Comparison of ENCODE assay signal across 19 mouse cellular contexts in genomic region chr9:120959225-120959624, GRCm38 (mm10).
"Had no signal": no experiment of that assay in that cellular context is flagged by ENCODE, and none has a peak within 500 bp of the region (broad histone marks: within the 10 kb centered on the region; RNA-seq: fewer than 3 reads in every experiment).

No protein-coding gene starts in this region.

- ATAC-seq: hindbrain, embryonic 16.5 days; inflammation-experienced regulatory T-cells, adult 6 months; intestine, embryonic 16.5 days had no signal

- H3K27me3 ChIP-seq: heart, embryonic 12.5 days; heart, embryonic 15.5 days; limb, embryonic 12.5 days; liver, embryonic 13.5 days; liver, embryonic 15.5 days had no signal

- H3K9me3 ChIP-seq: heart, embryonic 10.5 days; heart, embryonic 12.5 days; heart, embryonic 15.5 days; limb, embryonic 10.5 days; limb, embryonic 12.5 days; liver, embryonic 13.5 days; liver, embryonic 15.5 days had no signal

- H3K27ac ChIP-seq: heart, embryonic 10.5 days; heart, embryonic 15.5 days; hindbrain, embryonic 14.5 days; limb, embryonic 10.5 days; limb, embryonic 12.5 days; liver, embryonic 13.5 days; liver, embryonic 15.5 days had no signal

- H3K4me3 ChIP-seq: heart, embryonic 10.5 days; heart, embryonic 12.5 days; heart, embryonic 15.5 days; limb, embryonic 10.5 days; limb, embryonic 12.5 days; liver, embryonic 13.5 days; liver, embryonic 15.5 days had no signal

- H3K4me1 ChIP-seq: limb, embryonic 10.5 days had no signal

- H3K4me2 ChIP-seq: heart, embryonic 12.5 days; heart, embryonic 15.5 days; hindbrain, embryonic 14.5 days; limb, embryonic 12.5 days; liver, embryonic 11.5 days; liver, embryonic 13.5 days; liver, embryonic 15.5 days had no signal

- H3K9ac ChIP-seq: heart, embryonic 12.5 days; heart, embryonic 15.5 days; hindbrain, embryonic 14.5 days; limb, embryonic 12.5 days; liver, embryonic 13.5 days; liver, embryonic 15.5 days had no signal

- DNase-seq: gastrocnemius, postnatal 14 days; gastrocnemius, postnatal 36 days; kidney, adult 18-20 months; kidney, adult 8-10 months; kidney, postnatal 4 days; layer of hippocampus, adult 9-11 months; liver; liver, embryonic 13.5 days had no signal
